ENCODE assay signal across 9 mouse cellular contexts in the genomic region with DNA sequence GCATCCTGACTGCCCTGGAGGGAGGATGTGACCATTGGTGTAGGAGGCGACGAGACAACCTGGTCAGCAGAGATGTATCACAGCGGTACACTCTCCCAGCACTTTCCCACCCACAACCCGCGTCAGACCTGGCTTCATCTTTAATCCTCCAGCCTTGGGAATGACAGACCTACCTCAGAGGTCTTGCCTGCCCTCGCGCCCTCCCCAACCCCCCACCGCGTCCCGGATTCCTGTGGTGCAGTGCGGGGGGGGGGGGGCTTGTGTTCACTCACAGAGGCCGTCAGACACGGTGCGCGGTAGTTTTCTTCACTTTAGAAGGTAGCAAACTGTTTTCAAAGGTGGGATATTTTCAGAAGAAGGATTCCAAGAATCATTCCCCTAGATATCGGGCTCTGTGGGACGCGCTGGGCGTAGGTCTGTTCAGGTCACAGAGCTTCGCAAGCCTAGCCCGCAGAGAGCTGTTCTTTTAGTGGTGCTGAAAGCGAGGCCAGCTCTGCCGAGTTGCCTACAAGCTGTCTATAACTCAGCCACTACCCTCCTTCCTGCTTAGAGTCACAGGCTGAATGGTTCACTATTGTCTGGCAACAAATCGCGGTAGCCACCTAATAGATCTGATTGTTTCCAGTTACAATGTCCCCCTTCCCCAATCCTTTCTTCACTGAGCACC.
DNase-seq lines count a peak whose midpoint lies in the region; ATAC-seq and TF ChIP-seq lines count a peak whose summit lies in the region.
"Had no signal": no experiment of that assay in that cellular context is flagged by ENCODE, and none has a peak within 500 bp of the region (broad histone marks: within the 10 kb centered on the region; RNA-seq: fewer than 3 reads in every experiment).

No protein-coding gene starts in this region.

- H3K27ac ChIP-seq in forebrain, embryonic 10.5 days: peak overlapping the region; percentile 81
- no peak overlapping the region for H3K27ac ChIP-seq in forebrain, postnatal 0 days (ENCODE audit: low read depth, low read length)
- H3K27ac ChIP-seq in lung, postnatal 0 days (ENCODE audit: low read length): no peak overlapping the region
- no peak overlapping the region for H3K27ac ChIP-seq in midbrain, embryonic 16.5 days (ENCODE audit: low read length)
- H3K27ac ChIP-seq: limb, embryonic 15.5 days had no signal

- H3K36me3 ChIP-seq in forebrain, embryonic 10.5 days (replicated peaks): no peaks in the 10 kb centered on the region
- no peaks in the 10 kb centered on the region for H3K36me3 ChIP-seq in forebrain, postnatal 0 days (ENCODE audit: insufficient read depth)
- no peaks in the 10 kb centered on the region for H3K36me3 ChIP-seq in lung, postnatal 0 days (ENCODE audit: insufficient read depth, low read length)
- H3K36me3 ChIP-seq in midbrain, embryonic 16.5 days (ENCODE audit: control insufficient read depth, insufficient read depth, low read length): no peaks in the 10 kb centered on the region
- H3K36me3 ChIP-seq: limb, embryonic 15.5 days had no signal

- no peak overlapping the region for H3K4me2 ChIP-seq in forebrain, postnatal 0 days (ENCODE audit: low read depth)
- no peak overlapping the region for H3K4me2 ChIP-seq in lung, postnatal 0 days (replicated peaks; ENCODE audit: low read depth, low read length)
- no peak overlapping the region for H3K4me2 ChIP-seq in midbrain, embryonic 16.5 days (ENCODE audit: low read length)
- H3K4me2 ChIP-seq: limb, embryonic 15.5 days had no signal

- WGBS in forebrain, embryonic 10.5 days: 2% methylated on average over 25 of the region's 25 CpGs
- WGBS in forebrain, postnatal 0 days: 19% methylated on average over 25 of the region's 25 CpGs
- WGBS in lung, postnatal 0 days: 2% methylated on average over 25 of the region's 25 CpGs
- WGBS in midbrain, embryonic 16.5 days: 7% methylated on average over 25 of the region's 25 CpGs

- ATAC-seq in forebrain, postnatal 0 days: no peak
- ATAC-seq in lung, postnatal 0 days: peak; percentile 53; the same call in 1 of the 2 replicates
- peak; percentile 79 for ATAC-seq in common myeloid progenitor, adult 5-6 weeks (replicated peaks; ENCODE audit: low read depth, poor library complexity, severe bottlenecking)
- ATAC-seq in midbrain, embryonic 16.5 days: no peak

- DNase-seq in forebrain, embryonic 10.5 days (ENCODE audit: extremely low spot score, low spot score): peak; percentile 57
- no peak for DNase-seq in forebrain, postnatal 0 days
- DNase-seq in lung, postnatal 0 days (ENCODE audit: low spot score): peak; percentile 65
- no peak for DNase-seq in lung, postnatal 14 days
- DNase-seq in spleen, postnatal 14 days (ENCODE audit: low spot score in 2 of 2): no peak
- no peak for DNase-seq in frontal cortex, adult 2 months (ENCODE audit: extremely low spot score in 1 of 2, low spot score in 1 of 2)

- H3K4me1 ChIP-seq in forebrain, embryonic 10.5 days: peaks cover 67% of the 10 kb centered on the region
- no peaks in the 10 kb centered on the region for H3K4me1 ChIP-seq in forebrain, postnatal 0 days (ENCODE audit: insufficient read depth)
- H3K4me1 ChIP-seq in lung, postnatal 0 days (ENCODE audit: insufficient read depth, low read depth, low read length): no peaks in the 10 kb centered on the region
- peaks cover 8% of the 10 kb centered on the region; the same call in 1 of the 2 replicates for H3K4me1 ChIP-seq in midbrain, embryonic 16.5 days (ENCODE audit: control insufficient read depth, insufficient read depth, low read length)
- H3K4me1 ChIP-seq: limb, embryonic 15.5 days had no signal

- peaks cover 97% of the 10 kb centered on the region for H3K27me3 ChIP-seq in forebrain, embryonic 10.5 days (ENCODE audit: poor library complexity, severe bottlenecking)
- H3K27me3 ChIP-seq in forebrain, postnatal 0 days (ENCODE audit: insufficient read depth, low read length): no peaks in the 10 kb centered on the region
- H3K27me3 ChIP-seq in lung, postnatal 0 days (replicated peaks; ENCODE audit: insufficient read depth, low read length): peaks cover 32% of the 10 kb centered on the region; the same call in 1 of the 2 replicates
- H3K27me3 ChIP-seq in midbrain, embryonic 16.5 days (ENCODE audit: control insufficient read depth, insufficient read depth, low read depth, low read length): peaks cover 37% of the 10 kb centered on the region

- TF ChIP-seq CTCF in forebrain, postnatal 0 days (IDR thresholded peaks at IDR 0.05; ENCODE audit: low read depth): no peak
- no peak for TF ChIP-seq CTCF in lung, postnatal 0 days (IDR thresholded peaks at IDR 0.05)

- H3K4me3 ChIP-seq in forebrain, embryonic 10.5 days: peak overlapping the region; percentile 31
- no peak overlapping the region for H3K4me3 ChIP-seq in forebrain, postnatal 0 days (ENCODE audit: low read depth, low read length)
- H3K4me3 ChIP-seq in lung, postnatal 0 days (ENCODE audit: low read depth, low read length): no peak overlapping the region
- no peak overlapping the region for H3K4me3 ChIP-seq in midbrain, embryonic 16.5 days (ENCODE audit: low read depth, low read length)
- H3K4me3 ChIP-seq: limb, embryonic 15.5 days had no signal

- TF ChIP-seq EP300 in lung, postnatal 0 days (IDR thresholded peaks at IDR 0.05): no peak

- H3K9me3 ChIP-seq in forebrain, embryonic 10.5 days: no peaks in the 10 kb centered on the region
- H3K9me3 ChIP-seq in forebrain, postnatal 0 days (ENCODE audit: low read length): no peaks in the 10 kb centered on the region
- H3K9me3 ChIP-seq in lung, postnatal 0 days (ENCODE audit: low read length): no peaks in the 10 kb centered on the region
- H3K9me3 ChIP-seq in midbrain, embryonic 16.5 days (replicated peaks; ENCODE audit: control insufficient read depth, low read length, poor library complexity, severe bottlenecking): no peaks in the 10 kb centered on the region
- H3K9me3 ChIP-seq: limb, embryonic 15.5 days had no signal

- no peak overlapping the region for H3K9ac ChIP-seq in forebrain, postnatal 0 days
- no peak overlapping the region for H3K9ac ChIP-seq in lung, postnatal 0 days (replicated peaks; ENCODE audit: low read depth)
- H3K9ac ChIP-seq in midbrain, embryonic 16.5 days (ENCODE audit: low read depth, low read length): 0 out of 2 replicates have a peak overlapping the region, but pooled peaks have one; percentile 46
- H3K9ac ChIP-seq: limb, embryonic 15.5 days had no signal

Comparison
In these comparisons a context has a peak if more than half of its experiments do, and no peak if none do; other contexts are left out.
1. DNase-seq: peak in forebrain, embryonic 10.5 days (single experiment) and lung, postnatal 0 days (single experiment); none in forebrain, postnatal 0 days (single experiment), lung, postnatal 14 days (single experiment), spleen, postnatal 14 days (0 of 2) and frontal cortex, adult 2 months (0 of 2).
2. ATAC-seq: peak in lung, postnatal 0 days (single experiment) and common myeloid progenitor, adult 5-6 weeks (single experiment); none in forebrain, postnatal 0 days (single experiment) and midbrain, embryonic 16.5 days (single experiment).